8 mouse cellular contexts compared by ENCODE assay signal in genomic region chr14:25660661-25661060, GRCm38 (mm10). TPM values are rescaled to one million over a fixed set of nuclear protein-coding genes. Genes with fewer than 3 reads are reported as not detected.
DNase-seq lines count a peak whose midpoint lies in the region; ATAC-seq lines count a peak whose summit lies in the region.

No protein-coding gene starts in this region.

- H3K9me3 ChIP-seq in liver, embryonic 12.5 days (replicated peaks) = no peaks in the 10 kb centered on the region
- no peaks in the 10 kb centered on the region for H3K9me3 ChIP-seq in liver, embryonic 16.5 days (replicated peaks; ENCODE audit: control insufficient read depth, low read length)

- no peak overlapping the region for H3K9ac ChIP-seq in liver, embryonic 12.5 days
- H3K9ac ChIP-seq in liver, embryonic 16.5 days (ENCODE audit: low read depth, low read length) = no peak overlapping the region

- H3K27ac ChIP-seq in liver, embryonic 12.5 days = no peak overlapping the region
- no peak overlapping the region for H3K27ac ChIP-seq in liver, embryonic 16.5 days (ENCODE audit: low read length)

- ATAC-seq in cerebellum, adult (ENCODE audit: insufficient number of reproducible peaks, low FRiP score, low TSS enrichment) = peak; percentile 33; the same call in 1 of the 2 replicates
- ATAC-seq in liver, embryonic 12.5 days = no peak
- ATAC-seq in liver, embryonic 16.5 days (ENCODE audit: low read depth) = peak; percentile 62
- ATAC-seq in monocyte, adult 5-6 weeks (replicated peaks; ENCODE audit: insufficient number of reproducible peaks, low FRiP score, low TSS enrichment, poor library complexity, severe bottlenecking) = no peak

- peaks cover 97% of the 10 kb centered on the region for H3K36me3 ChIP-seq in liver, embryonic 12.5 days
- peaks cover 17% of the 10 kb centered on the region for H3K36me3 ChIP-seq in liver, embryonic 16.5 days (ENCODE audit: control insufficient read depth, insufficient read depth)

- no peaks in the 10 kb centered on the region for H3K27me3 ChIP-seq in liver, embryonic 12.5 days (replicated peaks)
- H3K27me3 ChIP-seq in liver, embryonic 16.5 days (ENCODE audit: control insufficient read depth, insufficient read depth, low read depth, low read length) = no peaks in the 10 kb centered on the region

- no peak for DNase-seq in cerebellum, adult 11 months
- DNase-seq in liver = peak; percentile 37
- DNase-seq in cerebellum, postnatal 25 days = peak; percentile 64 to 72
- no peak for DNase-seq in urinary bladder, postnatal 4 days (ENCODE audit: low spot score in 2 of 2)

- WGBS in liver, embryonic 12.5 days (ENCODE audit: insufficient replicate concordance) = 78% methylated on average over 11 of the region's 11 CpGs
- 75% methylated on average over 11 of the region's 11 CpGs for WGBS in liver, embryonic 16.5 days (ENCODE audit: insufficient replicate concordance)

- H3K4me1 ChIP-seq in liver, embryonic 12.5 days = no peaks in the 10 kb centered on the region; the same call in 1 of the 2 replicates
- no peaks in the 10 kb centered on the region for H3K4me1 ChIP-seq in liver, embryonic 16.5 days (ENCODE audit: control insufficient read depth, low read depth, low read length)

- H3K4me2 ChIP-seq in liver, embryonic 12.5 days = no peak overlapping the region
- H3K4me2 ChIP-seq in liver, embryonic 16.5 days (ENCODE audit: low read depth, low read length) = no peak overlapping the region

- H3K4me3 ChIP-seq in liver, embryonic 12.5 days = no peak overlapping the region
- H3K4me3 ChIP-seq in liver, embryonic 16.5 days (ENCODE audit: low read depth, low read length) = no peak overlapping the region

RNA-seq across cellular contexts. Expression of gene Ppif, which starts 33.3 kb away (rescaled TPM):
- 46.8 and 48.4 TPM in 2 replicates for polyA plus RNA-seq in liver, embryonic 12.5 days (2016; fragmentation: Nextera tagmentation; extraction: Ambion mirVana)
- polyA plus RNA-seq in liver, embryonic 16.5 days (2015; fragmentation: Nextera tagmentation; extraction: Ambion mirVana) = 20.5 and 26.0 TPM in 2 replicates
- 3.2 to 11.4 TPM (median 7.9 TPM) in 3 replicates for total RNA-seq in monocyte, adult 5-6 weeks (2017)

Comparison
In these comparisons a context has a peak if more than half of its experiments do, and no peak if none do; other contexts are left out.
1. ATAC-seq: peak in cerebellum, adult (single experiment) and liver, embryonic 16.5 days (single experiment); none in liver, embryonic 12.5 days (single experiment) and monocyte, adult 5-6 weeks (single experiment).
2. DNase-seq: peak in liver (single experiment) and cerebellum, postnatal 25 days (2 of 2); none in cerebellum, adult 11 months (single experiment) and urinary bladder, postnatal 4 days (0 of 2).